Mouse (Mus musculus): ENCODE results near the gene Sprr4. TPM values are rescaled to one million over a fixed set of nuclear protein-coding genes. Genes with fewer than 3 reads are reported as not detected.

Gene Sprr4
- polyA plus RNA-seq, 1 experiment from 2014 or later, result not detected

- Histone ChIP-seq H3K36me3 (ENCODE audit: control insufficient read depth, insufficient read depth, low read length) (no peaks in the 10 kb centered on the region), H3K27me3 (replicated peaks; ENCODE audit: control insufficient read depth, insufficient read depth, low read length) (no peaks in the 10 kb centered on the region), H3K27ac (ENCODE audit: low read length) (no peak overlapping the region), H3K9me3 (ENCODE audit: control insufficient read depth, low read length) (no peaks in the 10 kb centered on the region), H3K9ac (ENCODE audit: low read depth, low read length) (no peak overlapping the region), H3K4me2 (ENCODE audit: low read depth, low read length) (no peak overlapping the region), H3K4me3 (ENCODE audit: low read length) (no peak overlapping the region), H3K4me1 (ENCODE audit: control insufficient read depth, insufficient read depth, low read length) (no peaks in the 10 kb centered on the region)
- no peak for ATAC-seq
- 82% methylated on average over 2 of the region's 2 CpGs for WGBS
Measured at GRCm38 (mm10) chr3:92470111-92470510, 30.2 kb downstream of the Sprr4 start.

DNA sequence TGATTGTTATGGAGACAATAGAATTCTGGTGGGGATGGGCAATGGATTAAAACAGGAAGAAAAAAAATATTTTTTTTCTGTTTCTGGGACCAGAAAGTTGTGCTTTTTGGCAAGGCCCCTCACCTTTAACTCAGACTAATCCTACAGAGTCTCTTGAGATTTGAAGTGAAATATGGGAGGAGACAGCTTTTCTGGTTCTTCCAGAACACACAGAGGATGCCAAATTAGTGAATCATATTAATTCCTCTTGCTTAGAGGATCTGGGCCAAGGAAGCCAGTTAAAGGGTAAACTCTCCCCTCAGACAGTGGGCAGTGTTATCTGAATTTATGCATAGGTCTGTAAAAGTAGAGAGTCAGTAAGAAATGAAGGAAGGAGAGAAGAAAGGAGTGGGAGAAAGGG is 32.9 kb downstream of the Sprr4 start:
- Histone ChIP-seq H3K4me1 (ENCODE audit: control insufficient read depth, insufficient read depth, low read length) (no peaks in the 10 kb centered on the region), H3K9ac (ENCODE audit: low read depth, low read length) (no peak overlapping the region), H3K27me3 (replicated peaks; ENCODE audit: control insufficient read depth, insufficient read depth, low read length) (no peaks in the 10 kb centered on the region), H3K9me3 (ENCODE audit: control insufficient read depth, low read length) (no peaks in the 10 kb centered on the region), H3K4me3 (ENCODE audit: low read length) (no peak overlapping the region), H3K4me2 (ENCODE audit: low read depth, low read length) (no peak overlapping the region), H3K36me3 (ENCODE audit: control insufficient read depth, insufficient read depth, low read length) (no peaks in the 10 kb centered on the region), H3K27ac (ENCODE audit: low read length) (no peak overlapping the region)
- ATAC-seq, result no peak

DNA sequence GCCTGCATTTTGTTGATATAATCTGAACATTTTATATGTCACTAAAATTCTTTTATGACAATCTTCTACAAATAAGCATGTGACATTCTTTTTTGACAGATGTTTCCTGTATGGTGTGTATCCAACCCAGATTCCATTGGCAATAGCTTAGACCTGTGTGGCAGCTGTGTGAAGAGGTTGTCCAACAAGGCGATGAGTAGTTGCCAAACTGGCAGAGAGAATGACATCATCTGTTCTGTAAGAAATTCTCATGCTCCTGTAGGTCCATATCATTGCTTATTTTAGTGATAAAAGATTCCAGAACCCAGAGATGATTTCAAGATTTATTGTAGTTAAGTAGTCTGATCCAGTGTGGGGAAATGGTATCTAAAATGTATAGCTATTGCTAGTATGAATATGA is 33.7 kb downstream of the Sprr4 start:
- no peaks in the 10 kb centered on the region for H3K4me1 ChIP-seq (ENCODE audit: control insufficient read depth, insufficient read depth, low read length)
- H3K27ac ChIP-seq (ENCODE audit: low read length), result no peak overlapping the region
- H3K4me3 ChIP-seq (ENCODE audit: low read length), result no peak overlapping the region
- no peaks in the 10 kb centered on the region for H3K9me3 ChIP-seq (ENCODE audit: control insufficient read depth, low read length)
- no peaks in the 10 kb centered on the region for H3K36me3 ChIP-seq (ENCODE audit: control insufficient read depth, insufficient read depth, low read length)
- 76% methylated on average over 1 of the region's 1 CpGs for WGBS
- ATAC-seq, result no peak
- no peak overlapping the region for H3K4me2 ChIP-seq (ENCODE audit: low read depth, low read length)
- H3K27me3 ChIP-seq (replicated peaks; ENCODE audit: control insufficient read depth, insufficient read depth, low read length), result no peaks in the 10 kb centered on the region
- no peak overlapping the region for H3K9ac ChIP-seq (ENCODE audit: low read depth, low read length)

- no peaks in the 10 kb centered on the region for H3K9me3 ChIP-seq (ENCODE audit: control insufficient read depth, low read length)
- no peaks in the 10 kb centered on the region for H3K36me3 ChIP-seq (ENCODE audit: control insufficient read depth, insufficient read depth, low read length)
- H3K9ac ChIP-seq (ENCODE audit: low read depth, low read length), result no peak within 1 kb of the TSS
- H3K27ac ChIP-seq (ENCODE audit: low read length), result no peak within 1 kb of the TSS
- no peaks in the 10 kb centered on the region for H3K27me3 ChIP-seq (replicated peaks; ENCODE audit: control insufficient read depth, insufficient read depth, low read length)
- no peaks in the 10 kb centered on the region for H3K4me1 ChIP-seq (ENCODE audit: control insufficient read depth, insufficient read depth, low read length)
- 70% methylated on average over 2 of the region's 2 CpGs for WGBS
- H3K4me2 ChIP-seq (ENCODE audit: low read depth, low read length), result no peak within 1 kb of the TSS
- no peak within 1 kb of the TSS for H3K4me3 ChIP-seq (ENCODE audit: low read length)
- ATAC-seq, result no peak
Measured at GRCm38 (mm10) chr3:92458620-92459019, 41.7 kb downstream of the Sprr4 start, which contains the start of gene Sprr3. Sprr3 (minus strand) TSS chr3:92458720.

DNA sequence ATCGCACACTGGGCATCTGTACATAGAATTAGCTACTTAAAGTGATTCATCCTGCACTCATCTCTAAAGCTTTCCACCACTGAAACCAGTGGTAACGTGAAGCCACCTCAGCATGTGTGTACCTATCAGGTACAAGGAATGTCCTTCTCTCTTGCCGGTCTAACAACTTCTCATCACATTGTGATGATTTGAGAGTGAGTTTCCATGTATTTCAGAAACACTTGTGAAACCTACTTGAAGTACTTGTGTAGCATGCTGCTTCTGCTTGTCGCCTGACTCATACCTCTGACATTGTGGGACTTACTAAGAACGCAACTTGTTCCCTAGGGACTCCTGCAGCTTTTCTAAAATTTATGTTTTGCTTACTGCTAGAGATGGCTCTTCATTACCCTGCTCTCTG is 45.1 kb downstream of the Sprr4 start:
- H3K27ac ChIP-seq (ENCODE audit: low read length), result no peak overlapping the region
- H3K9me3 ChIP-seq (ENCODE audit: control insufficient read depth, low read length), result no peaks in the 10 kb centered on the region
- H3K27me3 ChIP-seq (replicated peaks; ENCODE audit: control insufficient read depth, insufficient read depth, low read length), result no peaks in the 10 kb centered on the region
- H3K36me3 ChIP-seq (ENCODE audit: control insufficient read depth, insufficient read depth, low read length), result no peaks in the 10 kb centered on the region
- no peak overlapping the region for H3K9ac ChIP-seq (ENCODE audit: low read depth, low read length)
- no peak overlapping the region for H3K4me3 ChIP-seq (ENCODE audit: low read length)
- no peak for ATAC-seq
- H3K4me1 ChIP-seq (ENCODE audit: control insufficient read depth, insufficient read depth, low read length), result no peaks in the 10 kb centered on the region
- no peak overlapping the region for H3K4me2 ChIP-seq (ENCODE audit: low read depth, low read length)
- WGBS, result 84% methylated on average over 5 of the region's 5 CpGs

Other genes with a start within 250 kb of the Sprr4 start
- 15.2 and 18.4 TPM in 2 replicates for gene Sprr2a3, start 215.1 kb downstream of the Sprr4 start, polyA plus RNA-seq (2015; fragmentation: Nextera tagmentation; extraction: Ambion mirVana)
- gene Sprr2b, start 183.9 kb downstream of the Sprr4 start, polyA plus RNA-seq (2015; fragmentation: Nextera tagmentation; extraction: Ambion mirVana), result not detected in 2 replicates
- gene Sprr2d, start 161.4 kb downstream of the Sprr4 start, polyA plus RNA-seq (2015; fragmentation: Nextera tagmentation; extraction: Ambion mirVana), result not detected in 2 replicates
- not detected in 2 replicates for gene Sprr2e, start 148.3 kb downstream of the Sprr4 start, polyA plus RNA-seq (2015; fragmentation: Nextera tagmentation; extraction: Ambion mirVana)
- not detected in 2 replicates for gene Sprr2f, start 135.3 kb downstream of the Sprr4 start, polyA plus RNA-seq (2015; fragmentation: Nextera tagmentation; extraction: Ambion mirVana)
- not detected in 2 replicates for gene Sprr2h, start 114.8 kb downstream of the Sprr4 start, polyA plus RNA-seq (2015; fragmentation: Nextera tagmentation; extraction: Ambion mirVana)
- gene Sprr2i, start 92.5 kb downstream of the Sprr4 start, polyA plus RNA-seq (2015; fragmentation: Nextera tagmentation; extraction: Ambion mirVana), result not detected in 2 replicates
- gene Sprr2j-ps, start 82.4 kb downstream of the Sprr4 start, polyA plus RNA-seq (2015; fragmentation: Nextera tagmentation; extraction: Ambion mirVana), result not detected in 2 replicates
- 5.4 and 6.0 TPM in 2 replicates for gene Gm9774, start 71.1 kb downstream of the Sprr4 start, polyA plus RNA-seq (2015; fragmentation: Nextera tagmentation; extraction: Ambion mirVana)
- gene Sprr2k, start 67.9 kb downstream of the Sprr4 start, polyA plus RNA-seq (2015; fragmentation: Nextera tagmentation; extraction: Ambion mirVana), result not detected in 2 replicates
- gene Sprr1b, start 61.7 kb downstream of the Sprr4 start, polyA plus RNA-seq (2015; fragmentation: Nextera tagmentation; extraction: Ambion mirVana), result 0.22 TPM in 1 of 2 replicates, not detected in the other
- not detected in 2 replicates for gene Sprr3, start 41.8 kb downstream of the Sprr4 start, polyA plus RNA-seq (2015; fragmentation: Nextera tagmentation; extraction: Ambion mirVana)
- gene Sprr1a, start 14.6 kb downstream of the Sprr4 start, polyA plus RNA-seq (2015; fragmentation: Nextera tagmentation; extraction: Ambion mirVana), result 0.34 and 1.0 TPM in 2 replicates
- gene 2310046K23Rik, start 34.0 kb upstream of the Sprr4 start, polyA plus RNA-seq (2015; fragmentation: Nextera tagmentation; extraction: Ambion mirVana), result not detected in 2 replicates
- 0.13 TPM in 1 of 2 replicates, not detected in the other for gene Ivl, start 73.2 kb upstream of the Sprr4 start, polyA plus RNA-seq (2015; fragmentation: Nextera tagmentation; extraction: Ambion mirVana)
- 10.9 and 18.8 TPM in 2 replicates for gene Smcp, start 88.5 kb upstream of the Sprr4 start, polyA plus RNA-seq (2015; fragmentation: Nextera tagmentation; extraction: Ambion mirVana)
- not detected in 2 replicates for gene 2210017I01Rik, start 107.0 kb upstream of the Sprr4 start, polyA plus RNA-seq (2015; fragmentation: Nextera tagmentation; extraction: Ambion mirVana)
- not detected in 2 replicates for gene Lce6a, start 121.2 kb upstream of the Sprr4 start, polyA plus RNA-seq (2015; fragmentation: Nextera tagmentation; extraction: Ambion mirVana)
- not detected in 2 replicates for gene Lce1a1, start 147.8 kb upstream of the Sprr4 start, polyA plus RNA-seq (2015; fragmentation: Nextera tagmentation; extraction: Ambion mirVana)
- gene Lce1b, start 156.4 kb upstream of the Sprr4 start, polyA plus RNA-seq (2015; fragmentation: Nextera tagmentation; extraction: Ambion mirVana), result not detected in 2 replicates
- not detected in 2 replicates for gene Lce1a2, start 169.8 kb upstream of the Sprr4 start, polyA plus RNA-seq (2015; fragmentation: Nextera tagmentation; extraction: Ambion mirVana)
- gene Lce1c, start 178.8 kb upstream of the Sprr4 start, polyA plus RNA-seq (2015; fragmentation: Nextera tagmentation; extraction: Ambion mirVana), result not detected in 2 replicates
- not detected in 2 replicates for gene Lce1d, start 186.7 kb upstream of the Sprr4 start, polyA plus RNA-seq (2015; fragmentation: Nextera tagmentation; extraction: Ambion mirVana)
- gene Lce1e, start 208.6 kb upstream of the Sprr4 start, polyA plus RNA-seq (2015; fragmentation: Nextera tagmentation; extraction: Ambion mirVana), result not detected in 2 replicates
- not detected in 2 replicates for gene Lce1f, start 219.9 kb upstream of the Sprr4 start, polyA plus RNA-seq (2015; fragmentation: Nextera tagmentation; extraction: Ambion mirVana)
- not detected in 2 replicates for gene Gm38119, start 238.6 kb upstream of the Sprr4 start, polyA plus RNA-seq (2015; fragmentation: Nextera tagmentation; extraction: Ambion mirVana)